Mouse (Mus musculus): ENCODE measurements around the gene Twf1. TPM values are rescaled to one million over a fixed set of nuclear protein-coding genes. Genes with fewer than 3 reads are reported as not detected.
A peak's percentile ranks its signal among the peaks of the same experiment; 100 is the strongest.

Gene Twf1
- total and polyA plus RNA-seq, 2 experiments: 20.1 to 34.2 TPM

DNA sequence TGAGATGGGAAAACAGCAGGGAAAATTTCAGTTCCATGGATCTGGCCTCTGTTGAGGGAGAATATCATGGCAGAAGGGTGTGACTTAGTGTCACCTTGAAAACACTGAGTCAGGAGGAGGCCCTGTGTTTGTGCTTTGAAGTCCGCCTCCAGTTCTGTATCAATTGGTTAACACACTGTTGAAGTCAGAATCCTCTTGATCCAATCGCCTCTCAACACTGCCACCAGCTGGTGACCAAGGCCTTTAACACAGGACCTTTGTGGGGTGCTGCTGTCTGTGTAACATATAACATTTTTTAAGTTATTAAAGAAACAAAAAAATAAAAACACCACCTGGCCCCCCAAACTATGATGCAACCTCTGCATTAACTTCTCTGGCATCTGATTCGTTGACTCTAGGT is 11.7 kb upstream of the Twf1 start:
- peak; percentile 62 for DNase-seq (ENCODE audit: extremely low read depth, low read depth, low spot score)
- no peaks in the 10 kb centered on the region for H3K4me1 ChIP-seq (ENCODE audit: control insufficient read depth, insufficient read depth, low read length)
- TF ChIP-seq CTCF (IDR thresholded peaks at IDR 0.05; ENCODE audit: low read depth, low read length) (peak; percentile 70), POLR2A (IDR thresholded peaks at IDR 0.05; ENCODE audit: extremely low read depth, insufficient read depth, low read length) (no peak)
- no peak overlapping the region for H3K4me3 ChIP-seq (ENCODE audit: insufficient read depth, low read depth, low read length)
- no peaks in the 10 kb centered on the region for H3K36me3 ChIP-seq (ENCODE audit: control insufficient read depth, insufficient read depth, low read length)
- no peak overlapping the region for H3K9ac ChIP-seq (ENCODE audit: low read depth, low read length)
- 9% methylated on average over 3 of the region's 3 CpGs for WGBS
- no peaks in the 10 kb centered on the region for H3K79me2 ChIP-seq (ENCODE audit: control insufficient read depth, insufficient read depth, low read length)
- H3K27ac ChIP-seq (replicated peaks; ENCODE audit: insufficient read depth, low read depth, low read length): no peak overlapping the region
- H3K27me3 ChIP-seq (ENCODE audit: control insufficient read depth, insufficient read depth, low read length): no peaks in the 10 kb centered on the region

DNA sequence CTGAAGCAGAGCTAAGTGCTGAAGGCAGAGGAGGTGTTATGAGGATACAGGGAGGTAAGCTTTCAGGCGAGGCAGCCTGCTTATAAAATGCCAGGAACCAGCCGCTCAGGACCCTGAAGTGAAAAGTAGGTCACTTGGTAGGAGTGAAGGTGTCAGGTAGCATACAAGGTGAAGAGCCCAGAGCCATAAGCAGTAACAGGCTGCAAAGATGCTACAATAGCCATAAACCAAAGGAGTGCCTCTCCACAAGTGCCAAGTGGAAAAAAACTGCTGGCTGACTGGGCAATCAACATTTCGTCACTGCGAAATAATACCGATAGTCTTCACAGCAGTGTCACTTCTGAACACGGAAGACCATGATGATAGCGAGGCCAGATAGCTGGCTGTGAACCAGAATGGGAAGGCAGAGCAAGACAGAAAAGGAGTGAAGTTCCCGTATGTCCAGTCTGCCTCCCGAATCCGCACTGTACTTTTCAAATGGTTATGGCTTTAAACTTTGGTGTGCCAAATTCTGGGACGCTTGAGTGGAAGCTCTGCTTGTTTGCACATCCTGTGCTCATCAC is 10.5 kb upstream of the Twf1 start:
- WGBS: 70% methylated on average over 11 of the region's 11 CpGs
- Histone ChIP-seq H3K27ac (replicated peaks; ENCODE audit: insufficient read depth, low read depth, low read length) (no peak overlapping the region), H3K27me3 (ENCODE audit: control insufficient read depth, insufficient read depth, low read length) (no peaks in the 10 kb centered on the region), H3K4me1 (ENCODE audit: control insufficient read depth, insufficient read depth, low read length) (no peaks in the 10 kb centered on the region), H3K4me3 (ENCODE audit: insufficient read depth, low read depth, low read length) (no peak overlapping the region), H3K36me3 (ENCODE audit: control insufficient read depth, insufficient read depth, low read length) (no peaks in the 10 kb centered on the region), H3K79me2 (ENCODE audit: control insufficient read depth, insufficient read depth, low read length) (no peaks in the 10 kb centered on the region), H3K9ac (ENCODE audit: low read depth, low read length) (no peak overlapping the region)
- no peak for TF ChIP-seq CTCF (IDR thresholded peaks at IDR 0.05; ENCODE audit: low read depth, low read length)
- TF ChIP-seq POLR2A (IDR thresholded peaks at IDR 0.05; ENCODE audit: extremely low read depth, insufficient read depth, low read length): no peak
- DNase-seq (ENCODE audit: extremely low read depth, low read depth, low spot score): no peak

DNA sequence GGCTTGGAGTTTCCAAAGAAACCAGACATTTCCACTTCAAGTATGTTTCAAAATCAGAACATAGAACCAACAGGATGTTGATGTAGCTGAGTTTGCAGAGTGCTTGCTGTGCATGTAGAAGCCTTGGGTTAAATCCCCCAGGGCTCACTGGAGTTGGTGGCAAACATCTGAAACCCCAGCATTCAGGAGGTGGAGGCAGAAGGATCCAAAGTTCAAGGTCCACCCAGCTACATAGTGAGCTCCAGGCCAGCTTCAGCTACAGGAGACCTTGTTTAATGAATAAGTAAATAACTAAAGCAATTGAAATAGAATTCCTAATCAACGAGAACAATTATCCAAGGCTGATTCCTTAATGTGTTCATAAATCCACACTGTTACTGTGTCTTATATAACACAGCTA is 3.9 kb upstream of the Twf1 start:
- H3K27ac ChIP-seq (replicated peaks; ENCODE audit: insufficient read depth, low read depth, low read length): no peak overlapping the region
- DNase-seq (ENCODE audit: extremely low read depth, low read depth, low spot score): peak; percentile 70
- 22% methylated on average over 1 of the region's 1 CpGs for WGBS

DNA sequence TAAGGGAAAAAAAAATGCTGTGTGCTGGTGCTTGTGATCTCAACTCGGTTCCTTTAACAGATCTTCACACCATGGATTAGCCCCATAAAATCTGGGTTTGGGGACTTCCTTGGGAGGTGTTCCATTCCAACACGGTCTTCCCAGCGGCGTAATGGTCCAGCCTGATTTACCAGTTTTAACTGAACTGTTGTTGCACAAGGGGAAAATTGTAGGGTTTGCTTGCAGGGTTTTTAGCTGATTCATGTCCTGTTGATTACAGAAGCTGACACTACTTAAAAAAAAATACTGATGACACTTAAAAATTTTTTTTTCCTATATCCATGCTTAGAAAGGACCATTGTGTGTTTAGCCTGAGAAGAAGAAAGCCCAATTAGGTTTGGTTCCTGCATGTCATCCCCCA is 1.7 kb upstream of the Twf1 start:
- peaks cover 7% of the 10 kb centered on the region; the same call in 1 of the 2 replicates for H3K79me2 ChIP-seq (ENCODE audit: control insufficient read depth, insufficient read depth, low read length)
- peak overlapping the region; percentile 83 for H3K27ac ChIP-seq (replicated peaks; ENCODE audit: insufficient read depth, low read depth, low read length)
- peaks cover under 1% of the 10 kb centered on the region; the same call in 1 of the 2 replicates for H3K36me3 ChIP-seq (ENCODE audit: control insufficient read depth, insufficient read depth, low read length)
- H3K4me3 ChIP-seq (ENCODE audit: insufficient read depth, low read depth, low read length): no peak overlapping the region
- 84% methylated on average over 4 of the region's 4 CpGs for WGBS
- H3K27me3 ChIP-seq (ENCODE audit: control insufficient read depth, insufficient read depth, low read length): no peaks in the 10 kb centered on the region
- no peak for TF ChIP-seq CTCF (IDR thresholded peaks at IDR 0.05; ENCODE audit: low read depth, low read length)
- TF ChIP-seq POLR2A (IDR thresholded peaks at IDR 0.05; ENCODE audit: extremely low read depth, insufficient read depth, low read length): no peak
- H3K9ac ChIP-seq (ENCODE audit: low read depth, low read length): no peak overlapping the region
- H3K4me1 ChIP-seq (ENCODE audit: control insufficient read depth, insufficient read depth, low read length): peaks cover 4% of the 10 kb centered on the region; the same call in 1 of the 2 replicates
- DNase-seq (ENCODE audit: extremely low read depth, low read depth, low spot score): peak; percentile 27

More for the DNA sequence above, 3.9 kb upstream of the Twf1 start:
- peaks cover 4% of the 10 kb centered on the region; the same call in 1 of the 2 replicates for H3K4me1 ChIP-seq (ENCODE audit: control insufficient read depth, insufficient read depth, low read length)
- H3K36me3 ChIP-seq (ENCODE audit: control insufficient read depth, insufficient read depth, low read length): no peaks in the 10 kb centered on the region
- no peaks in the 10 kb centered on the region for H3K27me3 ChIP-seq (ENCODE audit: control insufficient read depth, insufficient read depth, low read length)
- H3K4me3 ChIP-seq (ENCODE audit: insufficient read depth, low read depth, low read length): no peak overlapping the region
- TF ChIP-seq CTCF (IDR thresholded peaks at IDR 0.05; ENCODE audit: low read depth, low read length): no peak
- no peak for TF ChIP-seq POLR2A (IDR thresholded peaks at IDR 0.05; ENCODE audit: extremely low read depth, insufficient read depth, low read length)
- no peak overlapping the region for H3K9ac ChIP-seq (ENCODE audit: low read depth, low read length)
- peaks cover 7% of the 10 kb centered on the region; the same call in 1 of the 2 replicates for H3K79me2 ChIP-seq (ENCODE audit: control insufficient read depth, insufficient read depth, low read length)

DNA sequence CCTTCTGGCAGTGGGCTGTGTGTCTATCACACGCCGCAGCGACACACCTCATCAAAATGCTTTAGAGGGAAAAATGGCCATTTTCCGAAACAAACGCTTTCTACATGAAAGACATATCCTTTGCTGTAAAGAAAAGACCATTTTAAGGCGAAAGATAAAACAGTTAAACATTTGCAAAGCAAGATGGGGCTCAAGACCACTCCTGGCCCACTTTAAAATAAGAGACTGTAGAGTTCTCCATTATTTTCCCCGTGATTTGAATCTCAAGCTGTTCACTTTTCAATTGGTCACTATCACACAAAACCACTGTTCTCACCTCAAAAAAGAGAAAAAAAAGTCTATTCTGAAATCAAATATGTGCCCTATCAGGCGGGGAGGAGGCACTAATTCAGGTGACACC is 394 bp upstream of the Twf1 start:
- H3K27me3 ChIP-seq (ENCODE audit: control insufficient read depth, insufficient read depth, low read length): no peaks in the 10 kb centered on the region
- H3K4me3 ChIP-seq (ENCODE audit: insufficient read depth, low read depth, low read length): peak overlapping the region; percentile 6; the same call in 1 of the 2 replicates
- no peak for DNase-seq (ENCODE audit: extremely low read depth, low read depth, low spot score)
- H3K79me2 ChIP-seq (ENCODE audit: control insufficient read depth, insufficient read depth, low read length): peaks cover 7% of the 10 kb centered on the region; the same call in 1 of the 2 replicates
- WGBS: 14% methylated on average over 8 of the region's 8 CpGs
- H3K9ac ChIP-seq (ENCODE audit: low read depth, low read length): no peak overlapping the region
- H3K4me1 ChIP-seq (ENCODE audit: control insufficient read depth, insufficient read depth, low read length): peaks cover 4% of the 10 kb centered on the region; the same call in 1 of the 2 replicates
- TF ChIP-seq CTCF (IDR thresholded peaks at IDR 0.05; ENCODE audit: low read depth, low read length): no peak
- no peak for TF ChIP-seq POLR2A (IDR thresholded peaks at IDR 0.05; ENCODE audit: extremely low read depth, insufficient read depth, low read length)
- peaks cover 8% of the 10 kb centered on the region; the same call in 1 of the 2 replicates for H3K36me3 ChIP-seq (ENCODE audit: control insufficient read depth, insufficient read depth, low read length)
- no peak overlapping the region for H3K27ac ChIP-seq (replicated peaks; ENCODE audit: insufficient read depth, low read depth, low read length)

All from liver, adult 2 months (tissue).